Mouse (Mus musculus) heart, adult 11 months (tissue): Measurements from ENCODE around the gene Cadm1.

Experiments used
- DNase-seq: peaks from one replicate; pipeline ENCODE4 v3.0.0; 2022

Gene Cadm1

GRCm38 (mm10) chr9:47803531-47804105, 273.6 kb downstream of the Cadm1 start:
- peak; percentile 65 for DNase-seq

GRCm38 (mm10) chr9:47805658-47806057, 275.7 kb downstream of the Cadm1 start:
- DNase-seq: peak; percentile 88

DNA sequence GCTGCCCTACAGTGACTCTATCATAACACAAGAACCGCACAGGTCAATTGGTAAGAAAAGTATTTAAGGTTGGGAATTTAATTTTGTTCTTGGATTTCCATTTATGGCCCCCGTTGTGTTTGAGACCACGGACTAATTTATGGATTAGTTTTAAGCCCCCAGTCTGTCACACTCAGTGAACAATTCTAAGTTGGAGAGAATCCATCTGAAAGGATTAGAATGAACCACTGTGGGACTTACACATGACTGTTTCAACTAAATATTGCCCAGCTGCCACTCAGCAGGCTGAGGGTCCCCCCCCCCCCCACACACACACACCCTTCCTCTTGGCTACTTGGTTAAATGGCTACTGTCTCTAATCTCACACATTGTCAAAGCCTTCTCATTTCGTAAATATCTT, 295.7 kb downstream of the Cadm1 start:
- no peak for DNase-seq

- peak; percentile 86 for DNase-seq
These were observed 298.8 kb downstream of the Cadm1 start for GRCm38 (mm10) chr9:47828762-47829161.

DNA sequence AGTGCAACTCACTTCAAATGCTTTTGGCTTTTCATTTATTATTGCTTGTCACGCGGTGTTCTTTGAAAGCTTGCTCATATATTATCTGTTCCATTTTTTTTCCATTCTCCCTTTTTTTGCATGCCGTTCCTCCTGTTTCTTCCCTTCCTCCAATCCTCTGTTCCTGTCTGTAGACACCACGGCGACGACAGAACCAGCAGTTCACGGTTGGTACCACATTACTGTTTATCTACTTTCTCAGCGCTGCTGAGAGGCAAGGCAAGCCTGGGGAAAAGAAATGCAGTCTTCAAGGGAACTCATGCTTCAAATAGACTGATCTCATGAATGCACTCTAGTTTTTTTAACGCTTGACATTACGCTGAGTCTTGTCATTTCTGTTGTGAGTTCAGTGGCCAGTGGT, 299.2 kb downstream of the Cadm1 start:
- DNase-seq: peak; percentile 44

- DNase-seq: peak; percentile 48
These were observed 299.9 kb downstream of the Cadm1 start for GRCm38 (mm10) chr9:47829846-47830245.

GRCm38 (mm10) chr9:47831412-47831811, 301.4 kb downstream of the Cadm1 start:
- peak; percentile 51 for DNase-seq

DNA sequence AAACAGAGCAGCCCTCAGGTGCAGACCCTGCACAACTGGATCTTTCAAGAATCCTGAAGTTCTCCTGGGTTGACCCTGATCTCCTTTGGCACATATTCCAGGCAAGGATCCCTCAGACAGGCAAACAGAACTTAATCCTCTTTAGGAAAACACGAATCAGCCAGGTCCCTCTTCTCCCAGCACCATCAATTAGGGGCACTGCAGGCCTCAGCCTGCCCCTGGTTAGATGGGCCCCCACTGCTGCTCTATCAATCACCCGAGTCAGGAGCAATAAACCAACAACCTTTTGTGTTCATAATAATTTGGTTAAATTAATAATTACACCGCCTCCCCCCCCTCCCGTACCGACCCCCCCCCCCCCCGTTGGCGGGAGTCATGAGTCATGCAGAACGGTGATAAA, 308.2 kb downstream of the Cadm1 start:
- DNase-seq: peak; percentile 27

DNA sequence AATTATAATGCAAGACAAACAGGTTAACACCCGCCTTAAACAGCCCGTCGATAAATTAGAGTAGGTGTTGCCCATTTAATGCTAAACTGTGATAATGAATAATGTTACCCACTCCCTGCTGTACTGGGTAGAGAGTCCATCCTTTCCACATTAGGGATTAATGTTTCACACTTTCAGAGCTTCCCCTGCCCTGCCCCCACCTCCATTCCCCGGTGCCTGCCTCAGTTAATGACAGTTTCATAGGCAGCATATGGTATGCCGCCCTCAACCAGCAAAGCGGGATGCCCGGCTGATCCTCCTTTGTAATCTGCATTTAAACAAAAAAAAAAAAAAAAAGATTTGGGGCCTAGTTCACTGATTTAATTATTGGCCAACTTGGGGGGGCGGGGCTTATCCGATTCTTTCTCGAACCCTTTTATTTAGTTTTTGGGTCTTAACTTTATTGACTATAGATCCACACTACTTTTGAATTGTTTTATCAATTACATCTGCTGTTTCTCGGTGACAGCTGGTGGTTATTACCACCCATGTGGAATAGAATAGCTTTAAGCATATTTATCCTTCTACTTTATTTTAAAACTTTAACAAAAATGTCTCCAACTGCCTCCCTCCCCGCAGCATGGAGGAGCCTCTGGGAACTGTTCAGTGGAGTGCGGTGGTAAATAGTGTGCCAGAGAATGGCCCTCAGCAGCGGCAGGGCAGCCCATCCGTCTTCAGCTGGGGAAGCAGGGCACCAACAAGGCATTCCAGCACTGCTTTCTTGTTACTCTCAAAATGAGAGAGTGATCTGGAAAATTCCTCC, 309.1 kb downstream of the Cadm1 start:
- DNase-seq: peak; percentile 39

DNA sequence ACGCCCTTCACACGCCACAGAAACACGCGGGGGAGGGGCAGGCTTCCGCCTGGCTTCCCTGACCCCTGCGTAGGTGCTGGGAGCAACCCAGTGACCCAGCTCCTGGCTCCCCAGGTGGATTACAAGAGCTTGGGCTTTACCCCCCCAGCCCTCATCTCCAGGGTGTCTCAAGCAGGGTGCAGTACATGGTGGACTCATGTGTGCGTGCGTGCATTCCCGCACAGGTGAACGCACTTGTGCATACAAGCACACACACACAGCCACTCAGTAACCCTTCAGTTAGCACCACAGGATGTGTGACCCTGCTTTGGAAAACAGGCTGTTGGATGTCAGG, 309.7 kb downstream of the Cadm1 start:
- no peak for DNase-seq

GRCm38 (mm10) chr9:47843328-47843727, 313.4 kb downstream of the Cadm1 start:
- no peak for DNase-seq

- no peak for DNase-seq
These were observed 316.3 kb downstream of the Cadm1 start for GRCm38 (mm10) chr9:47846275-47846674.

DNA sequence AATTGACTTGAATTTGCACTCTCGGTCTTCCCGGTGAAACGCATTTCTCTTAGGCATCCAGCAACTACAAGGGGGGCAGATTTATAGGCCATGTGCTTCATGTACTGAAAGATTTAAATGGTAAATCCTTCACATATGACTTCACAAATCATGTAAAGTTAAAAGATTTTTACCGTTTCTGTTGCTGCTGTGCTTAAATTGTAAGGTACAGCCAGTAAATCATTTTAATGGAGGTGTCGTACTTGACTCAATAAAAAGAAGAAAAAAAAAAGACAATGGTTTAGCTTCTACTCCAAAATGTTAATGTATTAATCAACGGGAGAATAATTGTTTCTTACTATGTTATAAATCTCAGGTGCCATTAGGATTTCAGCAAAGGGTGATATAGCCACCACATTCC, 317.0 kb downstream of the Cadm1 start:
- no peak for DNase-seq

DNA sequence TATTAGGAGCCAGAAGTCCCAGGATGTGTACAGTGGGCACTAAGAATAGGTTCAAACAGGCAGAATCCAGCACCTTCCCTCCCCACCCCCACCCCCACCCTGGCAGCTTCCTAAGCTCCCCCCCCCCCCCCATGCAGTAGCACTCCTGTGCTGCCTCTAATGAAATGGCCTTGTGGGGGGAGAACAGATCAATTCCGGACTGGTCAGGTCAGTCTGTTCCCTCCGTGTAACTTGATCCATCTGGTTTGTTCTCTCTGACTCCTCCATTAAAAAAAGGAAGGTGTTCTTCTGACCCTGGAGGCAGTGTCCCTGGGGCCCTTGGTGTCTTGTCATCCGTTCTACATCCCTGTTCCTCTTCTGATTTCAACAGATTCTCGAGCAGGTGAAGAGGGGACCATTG, 317.8 kb downstream of the Cadm1 start:
- DNase-seq: no peak

GRCm38 (mm10) chr9:47848745-47849144, 318.8 kb downstream of the Cadm1 start:
- DNase-seq: no peak

GRCm38 (mm10) chr9:47856311-47856710, 326.3 kb downstream of the Cadm1 start:
- no peak for DNase-seq

- no peak for DNase-seq
These were observed 327.3 kb downstream of the Cadm1 start for GRCm38 (mm10) chr9:47857235-47857634.

DNA sequence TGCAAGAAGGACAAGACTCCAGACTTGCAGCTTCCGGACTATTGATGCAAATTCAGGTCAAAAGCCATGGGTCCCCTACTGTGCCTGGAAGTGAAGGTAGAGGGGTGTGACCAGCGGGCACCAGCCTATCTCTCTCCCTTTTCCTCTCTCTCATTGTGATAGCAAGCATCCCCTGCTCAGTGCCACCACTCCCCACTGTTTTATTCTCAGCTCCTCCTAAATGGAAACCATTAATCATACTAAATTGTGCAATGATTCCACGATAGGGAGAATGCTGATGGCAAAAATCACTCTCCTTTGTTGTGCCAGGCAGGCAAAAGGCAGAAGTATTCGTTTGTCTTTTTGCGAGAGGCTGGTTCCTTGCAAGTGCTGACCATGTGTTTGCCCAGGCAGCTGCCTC, 328.2 kb downstream of the Cadm1 start:
- DNase-seq: no peak

DNA sequence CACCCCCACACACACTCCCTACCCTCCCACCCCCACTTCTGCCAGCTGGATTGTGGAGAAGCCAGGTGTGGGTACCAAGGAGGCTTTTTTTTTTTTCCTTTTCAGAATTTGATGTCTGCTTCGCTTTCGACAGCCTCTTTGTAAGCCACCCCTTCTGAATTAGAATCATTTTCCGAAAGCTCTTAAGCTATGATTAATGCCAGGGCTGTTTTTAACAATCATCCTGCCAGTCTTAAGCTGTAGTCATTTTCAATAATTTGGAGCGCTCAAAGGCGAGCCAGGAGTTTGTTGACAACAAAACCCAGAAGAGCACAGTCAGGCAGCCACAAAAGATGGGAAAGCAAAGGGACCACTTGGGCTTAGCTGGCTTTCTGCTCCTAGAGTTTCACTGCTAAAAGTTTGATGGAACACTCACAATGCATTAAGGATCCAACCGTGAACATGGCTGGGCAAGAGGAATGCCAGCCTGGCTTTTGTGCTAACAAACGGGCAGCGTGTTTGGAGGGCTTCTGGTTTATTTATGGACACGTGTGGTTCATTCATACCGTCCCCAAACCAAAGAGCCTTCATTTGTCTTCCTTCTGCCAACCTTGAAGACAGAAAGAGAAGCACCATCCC, 328.9 kb downstream of the Cadm1 start:
- DNase-seq: no peak

- DNase-seq: no peak
These were observed 331.0 kb downstream of the Cadm1 start for GRCm38 (mm10) chr9:47860994-47861393.

DNA sequence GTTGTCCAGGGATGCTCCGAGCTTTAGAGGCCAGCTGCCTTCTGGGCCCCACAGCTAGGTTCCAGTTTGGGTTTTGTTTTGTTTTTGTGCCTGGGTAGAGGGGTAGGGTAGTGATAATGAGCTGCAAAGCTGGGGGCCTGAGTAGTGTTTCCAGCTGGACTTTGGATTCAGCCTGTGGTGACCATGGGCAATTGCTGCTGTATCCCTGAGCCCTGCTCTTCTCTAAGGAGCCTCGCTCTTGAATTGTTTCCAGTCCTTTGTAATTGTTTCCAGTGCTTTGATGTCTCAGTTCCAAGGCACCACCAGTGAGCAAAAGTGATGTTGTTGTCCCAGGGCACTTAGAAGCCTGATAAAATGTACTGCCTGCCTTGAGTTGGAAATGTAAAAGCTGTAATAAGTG, 331.8 kb downstream of the Cadm1 start:
- no peak for DNase-seq

DNA sequence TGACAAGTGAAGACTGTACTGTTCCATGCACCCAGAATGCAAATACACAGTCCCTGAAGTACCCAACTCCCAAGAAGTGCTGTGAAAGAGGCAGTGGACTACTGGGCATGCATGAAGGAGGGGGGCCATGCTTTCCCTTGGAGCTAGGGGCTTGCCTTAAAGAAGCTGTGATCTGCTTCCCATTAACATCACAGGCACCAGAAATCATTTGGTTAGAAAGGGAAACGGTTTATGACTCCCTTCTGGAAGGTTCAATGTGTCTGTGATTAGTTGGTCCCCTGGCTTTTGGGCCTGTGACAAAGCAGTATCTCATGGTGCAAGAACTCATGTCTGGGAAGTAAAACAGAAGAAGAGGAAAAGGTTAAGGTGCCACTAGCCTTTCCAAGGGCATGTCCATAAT, 336.0 kb downstream of the Cadm1 start:
- DNase-seq: no peak

- no peak for DNase-seq
These were observed 337.5 kb downstream of the Cadm1 start for GRCm38 (mm10) chr9:47867474-47867873.

DNA sequence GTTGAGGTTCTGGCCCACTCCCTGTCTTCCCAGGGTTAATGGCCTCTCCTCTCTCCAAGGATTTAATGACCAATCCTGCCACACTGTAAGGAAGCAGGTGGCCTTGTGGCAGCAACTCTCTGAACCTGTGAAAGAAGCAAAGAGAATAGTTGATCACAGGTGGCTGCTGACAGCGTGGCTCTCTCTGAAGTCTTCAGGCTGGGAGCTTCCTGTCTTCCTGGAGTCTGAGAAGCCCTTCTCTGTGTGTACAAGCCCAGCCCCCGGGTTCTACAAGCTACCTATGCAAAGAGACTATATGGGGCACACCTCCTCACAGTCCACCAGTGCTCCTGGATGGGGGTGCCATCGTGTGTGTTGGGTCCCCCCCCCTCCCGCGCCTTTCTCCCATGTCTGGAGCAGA, 339.7 kb downstream of the Cadm1 start:
- no peak for DNase-seq
